Mouse (Mus musculus): Measurements from ENCODE around the gene Gabpb2.

Gene Gabpb2

DNA sequence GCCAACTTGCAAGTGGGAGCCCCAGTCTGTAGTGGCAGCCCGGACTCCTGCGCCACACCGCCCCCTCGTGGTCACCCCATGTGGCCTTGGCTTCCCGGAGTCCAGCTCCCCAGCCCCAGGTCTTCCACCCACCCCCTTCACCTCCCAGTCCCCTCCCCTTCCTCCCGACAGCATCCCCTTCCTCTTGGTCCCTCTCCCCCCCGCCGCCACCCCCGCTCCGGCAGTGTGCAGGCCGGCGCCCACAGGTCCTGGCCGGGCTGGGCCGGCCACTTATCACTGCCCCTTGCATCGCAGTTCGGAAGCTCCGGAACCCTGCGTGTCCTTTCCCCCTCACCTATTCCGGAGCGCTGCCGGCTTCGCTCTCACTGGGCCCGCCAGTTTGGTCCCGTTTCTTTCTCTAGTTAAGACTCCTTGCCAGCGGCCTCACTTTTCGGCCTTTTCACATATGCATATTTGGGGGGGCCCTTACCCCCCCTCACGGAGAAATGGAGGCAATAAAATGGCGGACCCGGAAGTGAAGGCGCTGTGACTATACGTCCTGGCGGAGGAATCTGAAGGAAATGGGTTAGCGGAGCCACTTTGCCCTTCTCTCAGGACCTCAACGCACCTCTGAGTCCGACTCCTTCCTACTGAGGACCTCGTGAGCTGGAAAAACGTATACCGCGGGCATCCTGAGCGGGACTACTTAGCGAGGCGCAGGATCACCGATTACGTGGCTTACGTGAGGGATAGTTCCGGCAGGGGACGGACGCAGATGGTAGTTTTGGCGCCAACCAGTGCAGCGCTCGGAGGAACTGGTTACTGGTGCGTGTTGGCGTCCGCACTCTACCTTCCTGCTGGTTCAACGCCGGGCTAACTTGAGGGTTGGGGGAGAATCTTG lies at the start of gene Gabpb2:
Gabpb2 (minus strand) TSS at position 662 of the 880 bp plus-strand sequence.
- peak; percentile 91 for DNase-seq (ENCODE audit: low spot score)

DNA sequence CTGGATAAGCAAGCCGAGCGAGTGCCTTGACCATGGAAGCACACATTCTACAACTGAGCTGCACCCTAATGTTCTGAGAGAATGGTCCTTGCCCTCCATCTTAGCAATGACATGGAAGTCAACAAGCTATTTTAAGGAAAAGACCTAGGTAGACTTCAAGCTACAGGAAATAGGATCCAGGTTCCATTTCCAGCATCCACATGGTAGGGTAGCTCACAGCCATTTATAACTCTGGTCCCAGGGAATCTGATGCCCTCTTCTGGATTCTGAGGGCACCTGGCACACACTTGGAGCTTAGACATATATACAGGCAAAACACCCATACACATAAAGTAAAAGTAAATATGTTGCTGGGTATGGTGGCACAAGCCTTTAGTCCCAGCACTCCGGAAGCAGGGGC lies 48.3 kb upstream of the Gabpb2 start:
- no peak for DNase-seq (ENCODE audit: low spot score)

DNA sequence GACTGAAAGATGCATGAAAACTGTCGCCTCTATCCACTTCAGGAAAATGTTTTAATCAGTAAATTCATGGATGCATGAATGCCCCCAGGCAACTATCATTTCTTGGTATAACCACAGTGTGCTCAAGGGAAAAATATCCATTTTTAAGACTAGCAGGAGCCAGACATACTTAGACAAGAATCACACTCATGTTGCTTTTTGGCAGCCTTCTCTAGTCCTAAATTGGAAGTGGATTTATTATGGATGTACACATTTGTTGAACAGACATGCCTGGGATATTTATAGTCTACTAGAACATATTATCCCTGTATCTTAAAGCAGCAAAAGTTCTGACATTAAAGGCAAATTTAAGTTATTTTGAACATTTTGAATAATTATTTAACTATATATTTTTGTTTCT lies 47.0 kb upstream of the Gabpb2 start:
- no peak for DNase-seq (ENCODE audit: low spot score)

DNA sequence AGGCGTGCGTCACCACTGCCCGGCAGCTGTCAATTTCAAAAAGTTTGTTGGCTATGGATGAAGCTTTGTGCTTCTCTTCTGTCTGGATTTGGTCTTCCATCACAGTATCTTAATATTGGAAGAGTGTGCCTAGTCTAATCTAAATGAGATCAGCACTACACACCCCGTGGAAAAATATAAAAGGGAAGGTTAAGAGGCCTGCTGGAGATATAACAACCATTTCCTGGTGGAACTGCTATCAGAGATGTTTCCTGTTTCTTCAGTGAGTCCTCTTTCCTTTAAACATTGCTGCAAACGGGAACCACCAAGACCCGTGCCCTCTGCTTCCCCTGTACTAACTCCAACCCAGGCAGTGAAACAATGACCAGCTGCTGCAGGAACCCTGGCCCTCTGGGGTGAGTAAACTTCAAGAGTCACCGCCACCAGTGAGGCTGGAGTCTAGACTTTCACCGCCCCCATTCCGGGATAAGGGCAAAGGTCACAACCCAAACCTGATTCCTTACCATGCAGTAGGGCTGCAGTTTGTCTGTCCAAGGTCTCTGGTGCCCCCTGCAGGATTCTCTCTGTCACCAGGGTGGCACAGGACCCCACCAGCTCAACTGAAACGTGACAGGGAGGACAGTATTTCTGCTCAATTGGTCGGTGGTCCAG lies 45.5 kb upstream of the Gabpb2 start:
- DNase-seq (ENCODE audit: low spot score) = peak; percentile 27

DNA sequence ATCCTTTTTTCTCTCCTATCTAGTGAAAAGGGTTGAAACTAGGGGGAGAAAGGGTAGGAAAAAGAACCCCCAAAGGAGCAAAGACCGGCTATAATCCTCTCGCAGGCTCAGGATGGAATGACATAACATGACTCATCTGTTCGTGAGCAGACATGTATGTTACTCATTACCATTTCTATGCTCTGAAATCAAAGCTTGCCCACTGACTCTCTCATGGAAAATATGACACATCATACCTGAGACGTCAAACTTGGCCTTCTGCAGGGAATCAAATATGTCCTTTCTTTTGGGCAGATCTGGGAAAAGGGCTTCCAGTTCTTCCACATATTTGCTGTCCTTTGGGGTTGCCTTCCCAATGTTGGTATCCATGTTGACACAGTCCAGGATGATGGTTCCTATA lies 44.3 kb upstream of the Gabpb2 start:
- DNase-seq (ENCODE audit: low spot score) = no peak

DNA sequence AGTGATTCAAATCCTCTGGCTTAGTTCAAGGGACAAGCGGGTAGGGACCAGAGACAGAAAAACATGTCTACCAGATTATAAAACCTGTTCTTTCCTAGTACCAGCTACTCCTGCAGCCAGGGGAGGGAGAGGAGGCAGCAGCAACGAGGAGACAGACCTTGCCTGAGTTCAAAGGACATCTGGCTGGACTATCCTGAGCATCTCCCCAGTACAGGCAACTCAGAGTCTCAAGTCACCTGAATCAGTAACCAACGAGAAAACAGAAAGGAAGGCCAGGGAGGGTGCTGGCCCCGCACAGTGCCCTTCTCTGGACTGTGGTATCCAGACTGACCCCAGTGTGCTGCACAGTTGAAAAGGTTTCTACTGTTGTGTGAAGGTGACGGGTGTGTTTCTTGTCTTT lies 39.2 kb upstream of the Gabpb2 start:
- no peak for DNase-seq (ENCODE audit: low spot score)

DNA sequence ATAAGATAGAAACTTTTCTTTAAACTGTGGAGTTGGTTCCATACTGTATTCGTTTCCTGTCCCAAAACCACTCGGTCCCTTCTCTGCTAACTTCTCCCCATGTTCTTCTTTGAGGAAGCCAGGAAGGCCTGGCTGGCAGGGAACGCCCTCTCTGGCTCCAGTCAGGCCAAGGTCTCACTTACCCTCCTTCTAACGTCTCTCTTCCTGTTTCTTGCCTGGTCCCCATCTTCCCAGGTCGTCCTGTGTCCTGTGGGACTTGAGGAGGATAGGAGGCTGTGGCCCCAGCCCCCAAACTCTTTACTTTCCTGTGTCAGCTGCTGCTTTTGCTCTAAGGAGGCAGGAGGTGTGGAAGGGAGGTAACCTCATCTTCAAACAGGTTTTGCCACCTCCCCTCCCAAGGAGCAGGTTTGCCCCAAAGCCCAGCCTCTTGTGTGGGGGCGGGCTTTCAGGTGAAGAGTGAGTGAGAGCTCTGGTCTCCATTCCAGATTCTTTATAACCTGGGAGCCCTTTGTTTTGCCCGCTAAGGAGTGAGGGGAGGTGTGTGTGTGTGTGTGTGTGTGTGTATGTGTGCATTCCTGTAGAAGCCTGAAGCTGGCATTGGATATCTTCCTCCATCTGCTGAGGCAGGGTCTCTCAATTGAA lies 33.2 kb upstream of the Gabpb2 start, which contains the start of gene Bnipl:
Bnipl (minus strand) TSS at position 411 of the 642 bp plus-strand sequence.
- no peak for DNase-seq (ENCODE audit: low spot score)

DNA sequence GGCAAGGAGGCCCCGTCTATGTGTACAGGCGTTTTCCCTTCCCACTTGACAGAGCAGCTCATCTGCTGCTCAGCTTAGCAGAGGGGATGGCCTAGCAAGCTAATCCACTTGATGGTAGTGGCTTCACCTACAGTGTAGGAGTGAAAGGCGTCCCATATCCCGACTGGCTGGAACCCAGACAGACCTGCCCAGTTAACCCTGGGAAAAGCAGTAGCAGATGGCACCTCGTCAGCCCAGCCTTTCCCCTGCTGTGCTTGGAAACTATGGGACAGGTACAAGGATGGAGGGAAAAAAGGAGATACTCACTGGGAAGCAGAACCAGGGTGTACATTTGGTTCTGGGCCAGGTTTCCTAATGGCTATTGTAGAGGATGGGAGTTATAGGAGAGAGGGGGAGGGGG lies 32.6 kb upstream of the Gabpb2 start:
- no peak for DNase-seq (ENCODE audit: low spot score)

DNA sequence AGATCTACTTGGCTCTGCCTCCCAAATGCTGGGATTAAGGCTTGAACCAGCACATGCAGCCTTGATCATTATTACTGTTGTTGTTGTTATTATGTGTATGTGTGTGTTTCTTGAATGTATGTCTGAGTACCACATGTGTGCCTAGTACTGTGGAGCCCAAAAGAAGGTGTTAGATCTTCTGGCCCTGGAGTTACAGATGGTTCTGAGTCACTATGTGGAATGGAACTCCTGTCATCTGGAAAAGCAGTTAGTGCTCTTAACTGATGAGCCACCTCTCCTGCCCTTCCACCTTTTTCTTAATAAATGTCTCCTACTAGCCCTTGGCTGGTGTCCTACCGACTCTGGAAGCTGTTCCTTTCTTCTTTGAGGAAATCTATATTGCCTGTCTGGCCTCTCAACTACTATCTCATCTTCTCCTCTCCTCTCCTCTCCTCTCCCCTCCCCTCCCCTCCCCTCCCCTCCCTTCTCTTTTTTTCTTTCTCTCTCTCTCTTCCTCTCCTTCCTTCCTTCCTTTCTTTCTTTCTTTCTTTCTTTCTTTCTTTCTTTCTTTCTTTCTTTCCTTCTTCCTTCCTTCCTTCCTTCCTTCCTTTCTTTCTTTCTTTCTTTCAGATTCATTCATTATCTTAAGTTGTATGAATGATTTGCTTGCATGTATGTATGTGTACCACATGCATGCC lies 30.1 kb upstream of the Gabpb2 start:
- no peak for DNase-seq (ENCODE audit: low spot score)

DNA sequence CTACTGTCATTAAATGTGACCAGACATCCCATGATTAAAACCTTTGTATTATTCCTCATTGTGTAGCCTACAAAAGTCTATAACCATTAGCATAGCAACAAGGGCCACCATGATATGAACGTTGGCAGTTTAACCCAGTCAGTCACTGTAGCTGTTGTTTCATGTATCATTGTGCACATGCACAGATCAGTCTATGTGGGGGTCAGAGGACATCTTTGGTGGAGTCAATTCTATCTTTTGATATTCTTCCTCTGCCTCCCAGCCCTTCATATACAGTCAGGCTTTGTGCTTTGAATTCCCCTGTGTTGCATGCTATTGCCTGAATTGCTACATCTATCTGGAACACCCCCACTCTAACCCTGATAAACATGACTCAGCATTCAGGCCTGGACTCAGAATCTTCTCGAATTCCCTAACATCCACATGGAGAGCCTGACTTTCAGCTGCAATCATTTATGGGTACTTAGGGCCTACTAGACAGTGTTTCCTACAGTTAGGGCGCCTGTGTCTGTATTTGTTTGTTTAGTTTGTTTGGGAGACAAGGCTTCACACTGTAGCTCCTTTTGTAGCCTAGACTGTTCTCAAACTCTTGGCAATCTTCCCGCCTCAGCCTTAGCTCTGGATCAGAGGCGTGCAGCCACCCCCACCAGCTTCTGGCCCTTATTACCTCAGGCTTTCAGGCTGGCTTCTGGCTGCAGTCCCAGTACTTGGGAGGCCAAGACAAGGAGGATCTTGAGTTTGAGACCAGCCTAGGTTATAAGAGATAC lies 28.9 kb upstream of the Gabpb2 start:
- DNase-seq (ENCODE audit: low spot score) = no peak

DNA sequence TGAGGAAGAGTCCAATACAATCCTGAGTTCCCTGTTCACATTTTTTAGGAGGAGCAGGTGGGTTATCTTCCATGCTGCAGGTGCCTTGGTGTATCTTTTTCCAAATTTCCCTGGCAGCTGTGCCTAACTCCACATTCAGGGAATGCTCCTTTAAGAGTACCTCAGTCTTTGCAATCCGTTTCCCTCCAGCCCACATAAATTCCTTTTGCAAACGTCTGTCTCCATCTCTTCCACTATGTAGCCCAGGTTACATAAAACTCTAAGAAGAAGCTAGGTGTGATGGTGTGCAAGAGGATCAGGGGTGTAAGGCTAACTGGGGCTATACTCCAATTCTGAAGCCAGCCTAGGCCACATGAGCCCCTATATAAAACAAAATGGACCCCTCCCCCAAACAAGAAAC lies 25.4 kb upstream of the Gabpb2 start:
- DNase-seq (ENCODE audit: low spot score) = no peak

DNA sequence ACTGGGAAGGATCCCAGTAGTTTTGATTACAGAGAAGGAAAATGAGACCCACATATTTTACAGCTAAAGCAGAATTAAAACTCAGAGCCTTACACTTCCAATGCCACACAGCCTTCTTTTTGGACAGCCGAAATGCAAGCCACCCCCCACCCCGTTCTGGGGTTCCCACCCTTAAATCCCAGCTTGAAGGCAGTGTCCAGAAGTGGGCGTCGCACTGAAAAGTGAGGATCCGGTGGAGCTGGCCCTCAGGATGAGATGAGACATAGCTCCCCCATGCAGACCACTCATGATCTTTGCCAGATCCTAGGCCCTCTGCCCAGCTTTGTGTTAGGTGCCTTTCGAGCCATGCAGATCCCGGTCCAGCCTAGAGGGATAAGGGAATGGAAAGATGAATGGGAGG lies 23.8 kb upstream of the Gabpb2 start, which contains the start of gene Gm128:
Gm128 (minus strand) TSS at position 101 of the 400 bp plus-strand sequence.
- DNase-seq (ENCODE audit: low spot score) = no peak

DNA sequence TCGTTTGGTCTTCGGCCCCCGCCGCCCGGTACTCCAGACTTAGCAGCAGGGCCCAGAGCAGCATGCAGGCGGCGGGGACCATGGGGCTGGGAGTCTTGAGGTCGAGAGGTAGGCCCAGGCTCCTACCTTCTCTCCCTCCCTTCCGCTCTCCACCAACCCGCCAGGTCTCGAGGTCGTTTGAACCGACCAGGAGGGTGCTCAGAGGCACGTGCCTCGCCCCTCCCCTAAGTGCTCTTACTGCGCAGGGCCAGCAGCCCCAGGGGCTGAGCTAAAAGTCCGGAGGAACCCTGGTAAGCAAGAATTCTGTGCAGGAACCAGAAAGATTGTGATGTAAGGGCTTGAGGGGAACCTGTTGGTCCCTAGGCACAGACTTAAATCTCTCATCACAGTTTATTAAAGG lies 23.2 kb upstream of the Gabpb2 start:
- DNase-seq (ENCODE audit: low spot score) = no peak

DNA sequence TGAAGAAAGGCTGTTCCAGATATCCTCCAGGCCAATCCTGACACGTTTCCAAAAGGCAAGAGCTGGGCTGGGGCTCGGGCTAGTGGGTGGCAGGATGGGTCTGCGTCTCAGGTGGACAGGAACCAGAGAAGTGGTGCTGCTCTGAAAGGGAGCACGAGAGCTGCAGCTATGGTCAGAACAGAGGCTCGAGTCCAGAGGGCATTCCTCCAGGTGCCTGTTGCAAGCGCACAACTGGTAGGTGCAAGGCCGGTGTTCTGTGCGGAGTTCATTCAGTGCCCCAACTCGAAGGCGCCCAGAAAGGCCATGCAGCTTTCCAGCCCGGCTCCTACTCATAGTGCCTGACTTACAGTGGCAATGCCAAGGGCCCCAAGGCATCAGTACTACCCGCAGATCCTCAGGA lies 22.3 kb upstream of the Gabpb2 start:
- DNase-seq (ENCODE audit: low spot score) = no peak

DNA sequence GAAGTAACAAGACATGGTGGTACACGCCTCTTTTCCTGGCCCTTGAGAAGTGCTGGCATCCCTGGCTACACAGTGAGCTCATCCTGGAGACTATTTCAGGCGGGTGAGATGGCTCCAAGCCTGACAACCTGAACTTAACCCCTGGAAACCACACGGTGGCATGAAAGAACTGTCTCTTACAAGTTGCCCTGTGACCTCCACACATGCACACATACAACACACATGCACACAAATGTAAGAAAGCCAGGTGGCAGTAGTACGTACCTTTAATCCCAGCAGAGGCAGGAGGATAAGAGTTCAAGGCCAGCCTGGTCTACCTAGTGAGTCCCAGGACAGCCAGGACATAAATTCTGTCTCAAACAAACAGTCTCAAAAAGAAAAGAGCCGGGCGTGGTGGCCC lies 21.3 kb upstream of the Gabpb2 start:
- no peak for DNase-seq (ENCODE audit: low spot score)

DNA sequence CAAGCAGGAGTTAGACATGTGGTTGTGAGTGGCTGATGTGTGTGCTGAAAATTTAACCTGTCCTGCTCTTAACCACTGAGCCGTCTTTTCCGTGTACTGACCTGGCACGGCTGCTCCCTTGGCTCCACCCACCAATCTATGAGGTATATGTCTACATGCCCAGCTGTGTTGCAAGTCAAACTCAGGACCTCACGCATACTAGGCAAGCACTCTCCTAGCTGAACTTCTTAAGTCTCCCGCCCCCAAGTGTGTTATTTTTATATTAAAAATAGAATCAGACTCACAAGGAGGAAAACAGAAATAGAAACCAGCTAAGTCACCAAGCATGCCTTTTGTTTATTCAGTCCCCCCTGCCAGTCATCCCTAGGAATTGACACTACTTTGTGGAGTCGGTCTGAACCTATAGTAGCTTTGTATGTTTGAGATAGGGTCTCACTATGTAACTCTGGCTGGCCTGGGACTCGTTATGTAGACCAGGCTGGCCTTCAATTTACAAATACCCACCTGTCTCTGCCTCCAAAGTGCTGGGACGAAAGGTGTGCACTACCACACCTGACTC lies 19.9 kb upstream of the Gabpb2 start:
- no peak for DNase-seq (ENCODE audit: low spot score)

DNA sequence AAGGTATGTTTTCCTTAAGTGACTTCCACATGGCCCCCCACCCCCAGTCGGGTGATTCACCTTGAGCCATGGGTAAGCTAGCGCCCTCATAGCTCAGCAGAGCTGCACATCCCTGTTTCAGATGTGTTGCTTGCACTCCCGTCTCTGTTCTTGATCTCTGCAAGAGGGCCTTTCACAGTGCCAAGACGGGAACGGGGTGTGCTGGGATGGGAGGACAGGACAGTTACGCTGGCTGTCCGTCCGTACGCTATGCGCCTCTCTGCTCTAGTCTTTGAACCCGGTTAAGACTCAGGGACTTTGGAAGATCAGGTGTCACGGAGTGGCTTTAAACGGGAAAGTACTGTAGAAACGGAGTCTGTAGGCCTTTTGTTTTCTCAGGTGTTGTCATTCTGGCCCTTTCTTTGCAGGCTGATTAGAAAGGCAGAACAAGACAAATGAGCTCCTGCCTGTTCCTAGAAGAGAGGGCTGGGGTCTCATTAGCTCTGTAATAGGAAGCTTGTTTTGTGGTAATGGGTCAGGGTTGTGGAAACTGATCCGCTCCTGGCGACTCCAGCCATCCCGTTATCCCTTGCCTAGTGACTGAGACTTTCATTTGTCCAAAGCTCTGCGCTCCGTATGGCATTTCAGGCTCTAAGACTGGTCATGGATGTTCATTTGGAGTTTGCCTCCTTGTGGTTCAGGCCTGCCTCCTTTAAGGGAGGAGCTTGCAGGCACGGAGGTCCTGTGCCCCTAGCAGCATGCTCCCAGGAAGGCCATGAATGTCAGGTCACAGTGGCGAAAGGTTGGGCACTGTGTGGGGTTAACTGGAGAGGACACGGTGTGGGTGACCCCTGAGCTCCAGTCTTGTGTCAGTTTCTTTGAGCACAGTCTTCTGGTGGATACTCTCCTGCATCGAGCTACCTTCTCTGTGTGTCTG lies 17.9 kb upstream of the Gabpb2 start:
- no peak for DNase-seq (ENCODE audit: low spot score)

DNA sequence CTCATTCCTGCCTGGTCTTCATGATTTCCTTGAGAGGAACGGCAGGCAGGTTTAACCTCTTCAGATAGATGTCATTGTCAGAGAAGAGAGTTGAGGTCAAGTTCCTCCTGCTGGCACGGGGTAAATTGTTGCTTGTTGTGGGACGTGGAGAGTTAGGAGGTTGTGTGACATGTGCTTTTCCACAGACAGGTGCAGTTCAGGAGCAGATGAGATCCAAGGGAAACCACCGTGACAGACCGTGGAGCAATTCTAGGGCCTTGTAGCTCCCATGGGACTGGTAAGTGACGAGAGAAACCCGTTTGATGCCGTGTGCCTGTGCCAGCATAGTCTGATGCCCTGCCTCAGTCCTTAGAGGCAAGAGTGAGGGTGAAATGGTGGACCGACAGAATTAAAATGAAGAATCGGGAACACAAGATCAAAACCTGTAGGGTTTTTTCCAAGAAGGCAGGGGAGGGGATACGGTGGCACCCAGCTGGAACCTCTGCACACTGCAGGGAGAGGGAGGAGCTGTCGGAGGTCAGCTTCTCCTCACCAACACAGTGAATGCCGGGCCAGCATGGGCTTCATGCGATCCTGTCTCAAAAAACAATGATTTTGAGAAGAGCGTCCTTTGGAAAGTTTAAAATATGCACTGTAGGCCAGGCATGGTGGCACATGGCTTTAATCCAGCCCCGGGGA lies 15.7 kb upstream of the Gabpb2 start:
- DNase-seq (ENCODE audit: low spot score) = no peak

DNA sequence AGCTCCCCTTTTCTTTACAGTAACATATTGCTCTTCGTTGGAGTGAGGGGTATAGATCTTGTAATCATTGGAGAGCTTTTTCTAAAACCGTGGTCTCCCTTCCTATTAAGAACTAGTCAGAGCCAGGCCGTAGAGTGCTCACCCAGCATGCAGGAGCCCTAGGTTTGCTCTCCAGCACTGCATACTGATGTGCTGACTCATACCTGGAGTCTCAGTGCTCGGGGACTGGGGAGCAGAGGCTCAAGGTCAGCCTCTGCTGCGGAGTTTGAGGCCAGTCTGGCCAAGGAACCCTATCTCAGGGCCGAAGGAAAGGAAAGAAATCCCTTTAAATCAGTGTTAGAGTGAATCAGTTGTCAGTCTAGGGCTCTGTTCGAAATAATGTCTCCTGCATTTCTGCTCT lies 15.1 kb upstream of the Gabpb2 start:
- DNase-seq (ENCODE audit: low spot score) = no peak

Data from ovary, postnatal 10 days (tissue).